Mouse (Mus musculus): ENCODE results near the gene Ddit4.

Gene Ddit4

DNA sequence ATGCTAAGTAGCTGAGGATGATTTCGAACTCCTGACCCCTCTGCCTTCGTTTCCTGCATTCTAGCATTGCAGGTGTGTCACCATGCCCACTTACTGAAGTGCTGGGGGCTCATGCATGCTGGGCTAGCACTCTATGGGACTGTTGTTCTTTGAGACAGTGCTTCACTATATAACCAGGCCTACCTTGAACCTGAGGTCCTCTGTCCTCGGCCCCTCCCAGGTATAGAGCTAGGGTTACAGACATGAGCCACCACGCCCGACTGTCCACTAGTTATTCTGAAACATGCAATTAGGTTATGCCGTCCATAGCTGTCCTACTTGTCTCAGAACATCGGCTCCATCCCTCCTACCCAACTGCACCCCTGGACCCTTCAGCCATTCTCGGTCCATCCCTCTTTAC, 20.2 kb upstream of the Ddit4 start:
- DNase-seq = no peak

- no peak for DNase-seq
Measured at GRCm38 (mm10) chr10:59970450-59971062, 18.9 kb upstream of the Ddit4 start.

- DNase-seq = peak; percentile 72
Measured at GRCm38 (mm10) chr10:59969821-59970449, 18.3 kb upstream of the Ddit4 start.

GRCm38 (mm10) chr10:59967309-59967942, 15.8 kb upstream of the Ddit4 start:
- peak; percentile 54 for DNase-seq

DNA sequence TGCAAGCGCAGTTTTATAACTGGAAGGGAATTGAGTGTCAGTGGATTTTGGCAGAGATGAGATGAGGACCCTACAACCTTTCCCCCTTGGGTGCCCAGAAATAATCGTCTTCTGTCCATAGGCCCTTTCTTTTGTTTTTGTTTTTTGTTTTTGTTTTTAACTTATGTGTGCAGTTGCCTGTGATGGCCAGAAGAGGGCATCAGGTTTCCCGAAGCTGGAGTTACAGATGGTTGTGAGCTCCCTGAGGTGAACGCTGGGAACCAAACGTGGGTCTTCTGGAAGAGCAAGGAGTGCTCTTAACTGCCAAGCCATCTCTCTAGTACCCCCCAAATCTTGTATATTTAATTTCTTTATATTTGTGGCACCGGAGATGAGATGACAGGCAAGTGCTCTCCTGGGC, 15.1 kb upstream of the Ddit4 start:
- DNase-seq = no peak

DNA sequence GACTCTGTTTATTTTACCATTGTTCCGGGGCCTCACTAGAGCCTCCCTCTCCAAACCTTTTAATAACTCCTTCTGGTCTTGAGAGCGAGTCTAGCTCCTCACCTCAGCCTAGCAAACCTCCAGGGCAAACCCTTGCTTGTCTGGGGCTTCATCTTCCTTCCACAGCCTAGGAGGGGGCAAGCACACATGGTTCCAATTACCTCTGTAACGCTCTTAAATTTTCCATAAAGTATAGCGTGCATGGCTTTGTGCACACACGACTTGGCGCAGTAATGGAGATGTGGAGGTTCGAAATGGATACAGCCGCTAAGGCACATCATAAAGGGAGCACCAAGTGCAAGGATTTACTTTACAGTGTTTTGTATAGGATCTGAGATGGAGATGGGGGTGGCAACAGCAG, 14.2 kb upstream of the Ddit4 start:
- no peak for DNase-seq

GRCm38 (mm10) chr10:59965362-59965695, 13.7 kb upstream of the Ddit4 start:
- DNase-seq = no peak

DNA sequence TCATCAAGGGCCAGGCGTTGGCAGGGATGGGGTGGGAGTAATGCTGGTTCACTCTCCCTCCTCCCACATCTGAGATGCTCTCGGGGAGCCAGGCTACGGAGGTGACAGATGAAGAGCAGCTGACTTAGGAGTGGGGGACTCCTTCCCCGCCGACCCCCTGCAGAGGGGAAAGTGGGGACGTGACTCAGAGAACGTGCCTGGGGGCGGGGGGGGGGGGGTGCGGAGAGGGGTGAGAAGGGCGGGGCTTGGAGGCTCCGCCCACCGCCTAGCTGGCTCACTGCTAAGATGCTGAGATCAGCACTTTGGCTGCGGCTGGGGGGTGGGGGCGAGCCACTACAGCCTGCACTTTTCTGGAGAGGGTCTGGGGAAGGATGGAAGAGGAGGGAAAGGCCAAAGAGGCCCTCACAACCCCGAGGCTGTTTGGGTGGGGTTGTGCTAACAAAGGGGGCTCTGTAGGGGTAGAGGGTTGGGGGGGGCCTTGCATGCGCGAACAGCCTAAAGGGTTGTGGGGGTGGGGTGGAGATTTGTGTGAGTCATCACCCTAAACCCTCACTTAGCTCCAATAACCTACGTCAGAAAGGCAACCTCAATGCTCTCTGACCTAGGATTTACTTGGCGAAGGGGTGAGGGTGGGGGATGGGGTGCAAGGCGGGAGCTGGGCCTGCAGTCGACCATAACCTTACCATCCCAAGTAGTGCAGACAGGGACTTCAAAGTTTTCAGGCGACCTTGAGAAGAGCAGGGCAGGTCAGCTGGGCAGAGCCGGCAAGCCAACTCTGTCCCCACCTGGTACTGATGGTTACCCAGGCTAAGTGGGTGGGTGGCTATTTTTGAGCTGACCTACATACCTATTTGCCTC, 13.1 kb upstream of the Ddit4 start:
- no peak for DNase-seq

- DNase-seq = no peak
Measured at GRCm38 (mm10) chr10:59963609-59964008, 12.0 kb upstream of the Ddit4 start.

DNA sequence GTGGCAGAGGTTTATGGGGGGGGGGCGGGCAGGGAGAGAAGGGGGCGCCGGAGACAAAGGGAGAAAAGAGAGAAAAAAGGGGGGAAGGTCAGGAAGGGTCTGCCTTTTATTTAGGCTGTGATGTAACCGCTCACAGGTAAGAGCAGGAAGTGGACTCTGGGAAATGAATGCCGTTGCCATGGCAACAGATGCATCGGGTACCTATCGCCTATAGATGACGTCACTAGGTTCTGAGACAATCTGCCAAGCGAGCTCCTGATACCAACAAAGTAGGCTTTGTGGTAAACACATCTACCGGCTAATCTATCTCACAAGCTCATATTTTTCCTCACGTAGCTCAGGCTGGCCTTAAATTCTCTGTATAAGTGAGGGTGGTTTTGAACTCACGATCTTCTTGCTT, 7.9 kb upstream of the Ddit4 start:
- DNase-seq = no peak

DNA sequence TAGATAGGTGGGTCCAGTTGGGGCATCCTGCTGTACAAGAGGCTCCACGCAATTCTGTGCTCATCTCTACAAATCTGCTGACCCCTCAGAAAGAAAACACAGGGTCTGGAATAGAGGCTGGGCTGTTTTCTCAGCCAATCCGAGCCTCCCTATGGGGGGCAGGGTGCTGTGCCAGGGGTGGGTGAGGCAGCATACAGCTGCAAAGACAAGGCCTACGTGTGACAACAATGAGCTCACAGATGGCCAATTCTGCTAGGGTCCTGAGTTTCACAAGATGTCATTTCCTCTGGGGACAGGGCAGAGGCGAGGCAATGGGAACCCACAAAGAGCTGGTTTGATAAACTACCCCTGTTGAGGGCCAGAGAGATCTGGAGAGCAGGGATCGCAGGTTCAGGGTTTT, 6.8 kb upstream of the Ddit4 start:
- DNase-seq = no peak

DNA sequence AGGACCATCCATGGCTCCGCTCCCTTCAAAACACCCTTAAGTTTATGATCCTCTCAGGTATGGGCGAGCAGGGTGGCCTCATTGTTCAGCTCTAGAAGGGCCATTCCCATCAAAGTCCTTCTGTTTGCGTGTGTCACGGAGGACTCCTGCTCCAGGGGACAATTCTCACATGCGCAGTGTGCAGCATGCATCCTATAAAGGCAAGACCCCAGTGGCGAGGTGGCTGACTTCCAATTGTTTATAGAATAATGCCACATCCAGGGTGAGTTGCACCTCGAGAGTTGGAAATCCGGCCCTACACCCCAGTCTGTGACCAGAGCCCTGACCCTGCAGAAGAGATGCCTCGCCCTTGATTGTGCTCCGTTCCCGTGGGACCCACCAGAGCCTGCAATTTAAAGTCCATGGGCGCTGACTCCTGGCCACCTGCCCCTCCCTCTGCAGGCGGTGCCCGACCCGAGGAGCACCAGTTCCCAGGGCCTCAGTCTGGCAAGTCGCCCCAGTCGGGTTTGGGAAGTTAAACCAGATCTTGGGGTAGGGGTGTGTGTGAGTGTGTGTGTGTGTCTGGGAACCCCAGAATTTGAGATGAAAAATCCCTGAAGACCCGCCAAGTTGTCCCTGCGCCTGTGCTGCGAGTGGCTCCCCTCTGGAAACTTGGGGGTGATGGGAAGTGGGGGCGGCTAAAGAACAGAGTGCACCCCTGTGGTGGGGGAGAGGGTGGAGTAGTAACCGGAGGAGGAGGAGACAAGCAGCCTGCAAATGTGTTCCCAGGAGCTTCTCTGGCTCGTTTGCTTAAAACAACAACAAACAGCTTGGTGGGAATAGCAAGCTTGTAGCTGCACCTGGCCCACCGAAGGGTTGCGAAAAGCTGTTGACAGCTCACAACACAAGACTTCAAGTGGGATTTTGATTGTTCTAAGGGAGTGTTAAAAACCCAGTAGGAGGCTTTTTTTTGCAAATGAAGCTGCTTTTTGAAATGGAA, 5.8 kb upstream of the Ddit4 start:
- no peak for DNase-seq

GRCm38 (mm10) chr10:59956681-59957080, 5.0 kb upstream of the Ddit4 start:
- DNase-seq = no peak

DNA sequence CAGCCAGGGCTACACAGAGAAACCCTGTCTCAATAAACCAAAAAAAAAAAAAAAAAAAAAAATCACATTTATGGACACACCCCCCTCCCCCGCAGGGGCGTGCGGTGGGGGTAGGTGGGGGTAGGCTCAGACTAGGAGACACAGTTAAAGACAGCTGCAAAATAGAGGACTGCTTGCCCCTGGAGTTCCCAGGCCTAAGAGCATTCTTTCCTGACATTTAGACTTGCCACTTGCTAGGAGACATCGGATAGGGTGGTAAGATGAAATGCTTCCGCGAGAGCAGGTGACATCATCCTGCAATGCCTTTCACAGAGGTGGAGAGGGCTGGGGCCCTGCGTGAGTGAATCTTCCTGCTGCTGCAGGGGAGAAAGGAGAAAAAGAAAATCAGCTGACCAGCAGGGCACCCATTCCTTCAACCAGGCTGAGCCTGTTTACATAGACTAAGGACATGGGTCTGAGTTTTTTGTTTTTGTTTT, 2.0 kb upstream of the Ddit4 start:
- DNase-seq = no peak

DNA sequence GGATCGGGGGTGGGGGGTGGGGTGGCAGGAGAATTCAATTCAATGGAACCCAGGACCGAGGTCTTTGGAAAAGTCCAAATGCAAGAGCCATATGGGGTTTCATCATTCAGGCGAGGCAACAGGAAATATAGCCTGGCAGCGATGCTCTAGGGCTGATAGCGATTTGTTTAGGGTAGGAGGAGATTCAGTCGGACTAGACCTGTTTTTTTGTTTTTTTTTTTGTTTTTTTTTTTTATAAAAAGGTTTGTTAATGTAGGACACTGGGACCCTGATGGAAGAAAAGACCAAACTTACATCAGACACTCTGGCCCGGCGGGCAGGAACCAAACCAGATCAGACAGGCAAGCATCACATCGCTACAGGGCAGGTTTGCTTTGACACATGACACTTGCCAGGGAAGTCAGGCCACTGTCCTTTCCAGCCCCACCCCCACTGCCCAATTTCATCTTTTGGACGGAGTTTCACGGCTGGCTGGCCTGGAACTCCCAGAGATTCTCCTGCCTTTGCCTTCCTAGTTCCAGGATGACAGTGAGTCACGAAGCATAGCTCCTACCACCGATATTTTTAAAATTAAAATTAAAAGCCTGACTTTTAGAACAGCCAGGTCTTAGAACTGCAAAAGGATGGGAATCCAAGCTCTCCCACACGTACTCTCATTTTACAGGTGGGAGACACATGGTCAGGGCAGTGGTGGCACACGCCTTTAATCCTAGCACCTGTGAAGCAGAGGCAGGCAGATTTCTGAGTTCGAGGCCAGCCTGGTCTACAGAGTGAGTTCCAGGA, 1.3 kb upstream of the Ddit4 start:
- DNase-seq = peak; percentile 57

GRCm38 (mm10) chr10:59952152-59952780, 632 bp upstream of the Ddit4 start:
- DNase-seq = peak; percentile 73

GRCm38 (mm10) chr10:59950716-59951191, 880 bp downstream of the Ddit4 start:
- DNase-seq = peak; percentile 87

DNA sequence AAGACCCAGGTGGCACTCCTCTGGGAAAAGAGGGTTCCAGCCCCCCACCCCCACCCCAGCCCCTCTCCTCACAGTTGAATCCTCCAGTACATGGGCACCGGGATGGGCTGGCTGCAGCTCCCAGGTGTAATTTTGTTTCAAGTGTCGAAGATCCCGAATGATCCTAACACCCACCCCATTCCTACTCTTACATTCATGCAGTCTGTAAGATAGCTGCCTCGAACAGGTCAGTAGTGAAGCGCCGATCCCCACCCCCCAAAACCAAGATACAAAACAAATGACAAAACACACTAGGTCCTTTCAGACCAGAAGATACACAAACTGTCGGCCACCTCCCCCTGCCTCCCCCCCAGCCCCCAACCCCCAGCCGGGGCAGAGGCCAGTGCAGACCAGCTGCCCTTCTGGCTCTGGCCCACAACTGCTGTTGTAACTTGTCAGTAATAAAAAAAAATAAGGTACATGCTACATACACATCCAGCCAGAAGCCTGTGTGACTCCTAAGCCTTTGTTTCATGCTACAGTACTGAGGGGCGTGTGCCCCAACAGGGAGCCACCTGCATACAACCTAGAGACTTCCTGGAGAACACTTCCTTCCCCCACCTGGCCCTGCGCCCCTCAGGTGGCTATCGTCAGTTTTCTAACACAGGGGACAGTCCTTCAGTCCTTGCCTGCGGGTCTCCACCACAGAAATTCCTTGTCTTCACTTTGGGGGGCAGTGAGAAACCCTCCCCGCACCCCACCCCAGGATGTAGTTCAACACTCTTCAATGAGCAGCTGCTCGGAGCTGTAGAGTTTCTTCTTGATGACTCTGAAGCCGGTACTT, 1.6 kb downstream of the Ddit4 start:
- DNase-seq = no peak

GRCm38 (mm10) chr10:59949255-59949648, 2.4 kb downstream of the Ddit4 start:
- DNase-seq = peak; percentile 40

All from cerebellum, adult 11 months (tissue).